Mouse (Mus musculus): ENCODE measurements around the gene Ly6g6e.
A peak's percentile ranks its signal among the peaks of the same experiment; 100 is the strongest.
"Not testable (repeated sequence)": the region's sequence is repeated elsewhere in the genome, so short reads cannot be mapped to it uniquely, and the experiment has no call there.

Ly6g6e gene

DNA sequence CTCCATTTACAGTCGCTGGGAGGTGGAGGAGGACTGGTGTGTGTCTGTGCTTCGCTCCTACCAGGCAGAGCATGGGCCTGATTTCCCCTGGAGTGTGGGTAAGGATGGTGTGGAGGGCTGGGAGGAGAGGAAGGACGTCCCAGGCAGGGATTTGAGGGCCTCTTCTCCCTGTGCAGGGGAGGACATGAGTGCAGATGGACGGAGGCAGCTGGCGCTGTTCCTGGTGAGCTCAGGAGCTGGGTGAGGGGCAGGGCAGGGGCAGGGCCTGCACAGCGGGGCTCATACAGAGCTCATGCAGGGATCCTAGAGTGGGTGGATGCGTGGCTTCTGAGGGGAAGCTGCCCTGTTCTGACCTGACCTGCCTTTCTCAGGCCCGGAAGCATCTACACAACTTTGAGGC is 25.6 kb downstream of the Ly6g6e start:
- no peak for DNase-seq (ENCODE audit: low spot score in 2 of 2)

DNA sequence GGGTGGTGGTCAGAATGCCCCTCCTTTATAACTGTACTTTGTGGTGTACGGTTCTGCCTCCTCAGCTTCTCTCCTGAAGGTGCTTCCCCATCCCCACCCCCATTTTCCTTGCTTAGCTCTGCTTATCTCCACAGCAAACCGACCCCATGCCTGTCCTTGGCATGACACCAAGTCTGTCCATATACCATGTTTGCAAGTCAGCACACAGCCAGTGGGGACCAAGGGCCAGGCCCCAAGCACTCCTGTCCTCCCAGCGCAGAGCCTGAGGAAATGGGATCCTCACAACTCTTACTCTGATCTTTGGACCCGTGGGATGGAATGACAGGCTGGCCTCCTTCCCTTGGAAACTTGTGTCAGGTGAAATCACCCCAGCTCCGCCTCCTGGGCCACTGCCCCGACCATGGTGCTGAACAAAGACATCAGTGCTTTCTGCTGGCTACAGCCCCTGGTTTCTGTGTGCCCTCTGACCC is 26.6 kb downstream of the Ly6g6e start:
- no peak for DNase-seq (ENCODE audit: low spot score in 2 of 2)

DNA sequence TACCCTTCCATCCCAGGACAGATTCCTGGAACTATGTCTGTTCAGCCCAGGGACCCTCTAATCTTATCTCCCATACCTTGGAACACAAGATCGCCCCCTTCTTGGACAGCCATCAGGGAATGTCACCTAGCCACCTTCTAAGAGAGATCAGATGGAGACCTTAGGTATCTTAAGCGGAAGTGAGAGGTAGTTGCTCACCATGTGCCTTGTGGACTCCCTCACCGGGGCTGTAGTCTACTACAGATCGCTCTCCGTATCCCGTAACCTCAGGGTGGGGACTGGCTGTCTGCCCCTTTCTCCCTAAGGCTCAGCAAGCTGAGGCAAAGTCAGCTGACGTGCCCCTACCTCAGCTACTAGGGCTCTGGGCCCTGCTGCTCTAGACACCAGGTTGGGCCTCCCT is 27.4 kb downstream of the Ly6g6e start:
- no peak for DNase-seq (ENCODE audit: low spot score in 2 of 2)

DNA sequence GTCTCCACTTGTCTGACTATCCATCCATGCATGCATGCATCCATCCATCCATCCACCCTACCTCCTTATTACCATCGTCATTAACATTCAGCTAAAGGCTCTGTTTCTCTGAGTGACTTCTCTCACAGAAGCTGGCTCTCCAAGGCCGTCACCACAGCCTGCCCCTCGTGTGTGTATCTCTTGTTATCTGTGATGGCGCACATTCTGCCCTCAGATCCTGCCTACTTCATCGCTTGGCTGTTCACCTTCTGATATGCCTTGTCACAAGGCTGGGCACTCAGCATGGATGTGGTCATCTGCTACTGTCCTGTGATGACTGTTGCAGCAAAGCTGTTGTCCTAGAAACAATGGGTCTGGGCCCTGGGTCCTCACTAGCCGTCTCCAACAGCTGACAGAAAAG is 28.1 kb downstream of the Ly6g6e start:
- DNase-seq (ENCODE audit: low spot score in 2 of 2): no peak

DNA sequence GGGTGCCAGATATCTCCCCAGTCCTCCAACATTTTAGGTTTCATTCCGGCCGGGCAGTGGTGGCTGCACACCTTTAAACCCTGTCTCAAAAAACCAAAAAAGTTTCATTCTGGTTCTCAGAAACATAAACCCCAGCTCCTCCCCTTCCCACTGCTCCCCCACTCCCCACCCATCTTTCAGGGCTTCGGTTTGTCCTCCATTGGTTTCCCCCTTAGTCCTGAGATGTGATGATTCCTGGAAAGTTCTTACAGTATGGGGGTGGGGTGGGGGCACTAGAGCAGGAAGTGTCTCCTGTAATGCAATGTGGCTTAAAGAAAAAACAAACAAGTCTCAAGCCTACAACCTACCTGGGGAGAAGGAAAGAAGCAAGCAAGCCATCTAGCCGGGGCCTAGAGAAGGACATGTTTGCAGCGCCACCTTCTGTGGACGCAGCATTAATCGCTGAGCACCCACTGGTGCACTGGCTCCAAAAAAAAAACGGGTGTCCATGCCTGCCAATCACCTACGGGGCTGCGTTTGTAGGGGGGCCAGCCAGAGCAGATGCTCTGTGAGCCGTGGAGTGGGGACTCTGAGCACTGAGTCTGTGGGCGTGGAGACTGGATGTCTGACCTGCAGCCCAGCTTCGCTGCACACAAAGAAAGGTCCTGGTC is 29.2 kb downstream of the Ly6g6e start:
- no peak for DNase-seq (ENCODE audit: low spot score in 2 of 2)

DNA sequence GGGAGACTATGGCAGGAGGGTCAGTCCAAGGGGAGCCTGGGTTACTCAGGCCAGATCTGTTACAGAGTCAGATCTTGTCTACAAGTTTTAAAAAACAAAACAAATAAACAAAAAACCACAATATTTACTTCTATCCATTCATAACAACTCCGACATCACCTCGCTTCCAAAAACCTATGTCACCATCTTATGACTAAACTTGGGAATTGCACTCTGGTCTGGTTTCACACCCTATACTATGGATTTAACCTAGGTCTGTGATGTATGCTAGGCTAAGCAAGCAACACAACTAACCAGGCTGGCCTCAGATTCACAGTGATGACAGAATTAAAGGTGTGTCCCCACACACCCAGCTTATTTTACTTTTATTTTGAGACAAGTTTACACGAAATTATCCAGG is 29.8 kb downstream of the Ly6g6e start:
- no peak for DNase-seq (ENCODE audit: low spot score in 2 of 2)

DNA sequence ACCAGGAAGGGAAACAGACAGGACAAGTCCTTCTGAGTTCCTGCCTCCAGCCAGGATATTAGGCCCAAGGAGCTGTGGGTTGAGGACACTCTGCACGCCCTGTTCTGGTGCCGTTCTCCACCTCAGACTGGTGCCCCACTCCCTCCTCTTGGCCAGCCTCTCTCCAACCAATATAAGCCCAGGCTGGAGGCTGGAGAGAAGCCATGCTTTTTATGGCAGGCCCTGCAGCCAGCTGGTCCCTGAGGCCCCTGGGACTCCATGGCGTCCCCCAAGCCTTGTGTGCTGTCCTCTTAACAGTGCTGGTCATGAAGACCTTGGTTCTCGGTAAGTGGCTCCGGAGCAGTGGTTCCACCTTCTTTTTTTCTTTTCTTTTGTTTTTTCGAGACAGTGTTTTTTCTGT is 31.4 kb downstream of the Ly6g6e start, which contains the start of gene Ly6g5c:
Gene Ly6g5c, plus strand, starts transcription at position 183 of the 400 bp plus-strand sequence.
- no peak for DNase-seq (ENCODE audit: low spot score in 2 of 2)

DNA sequence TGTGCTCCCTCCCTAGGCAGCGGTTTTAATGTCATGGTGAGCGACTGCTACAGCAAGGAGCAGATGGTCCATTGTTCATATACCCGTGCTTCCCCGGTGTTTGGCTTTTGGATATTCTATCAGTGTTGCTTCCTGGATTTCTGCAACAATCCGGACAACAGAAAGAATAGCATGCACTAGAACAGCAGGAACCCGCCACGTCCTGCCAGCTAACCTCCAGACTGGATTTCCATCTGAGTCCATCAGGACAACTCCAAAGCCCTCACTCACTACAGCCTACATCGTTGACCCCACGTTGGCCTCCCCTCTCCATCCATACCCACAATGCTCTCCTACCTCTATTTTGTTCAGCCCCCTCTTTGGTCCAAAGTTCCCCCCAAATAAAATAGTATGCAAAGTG is 35.1 kb downstream of the Ly6g6e start:
- DNase-seq (ENCODE audit: low spot score in 2 of 2): no peak

DNA sequence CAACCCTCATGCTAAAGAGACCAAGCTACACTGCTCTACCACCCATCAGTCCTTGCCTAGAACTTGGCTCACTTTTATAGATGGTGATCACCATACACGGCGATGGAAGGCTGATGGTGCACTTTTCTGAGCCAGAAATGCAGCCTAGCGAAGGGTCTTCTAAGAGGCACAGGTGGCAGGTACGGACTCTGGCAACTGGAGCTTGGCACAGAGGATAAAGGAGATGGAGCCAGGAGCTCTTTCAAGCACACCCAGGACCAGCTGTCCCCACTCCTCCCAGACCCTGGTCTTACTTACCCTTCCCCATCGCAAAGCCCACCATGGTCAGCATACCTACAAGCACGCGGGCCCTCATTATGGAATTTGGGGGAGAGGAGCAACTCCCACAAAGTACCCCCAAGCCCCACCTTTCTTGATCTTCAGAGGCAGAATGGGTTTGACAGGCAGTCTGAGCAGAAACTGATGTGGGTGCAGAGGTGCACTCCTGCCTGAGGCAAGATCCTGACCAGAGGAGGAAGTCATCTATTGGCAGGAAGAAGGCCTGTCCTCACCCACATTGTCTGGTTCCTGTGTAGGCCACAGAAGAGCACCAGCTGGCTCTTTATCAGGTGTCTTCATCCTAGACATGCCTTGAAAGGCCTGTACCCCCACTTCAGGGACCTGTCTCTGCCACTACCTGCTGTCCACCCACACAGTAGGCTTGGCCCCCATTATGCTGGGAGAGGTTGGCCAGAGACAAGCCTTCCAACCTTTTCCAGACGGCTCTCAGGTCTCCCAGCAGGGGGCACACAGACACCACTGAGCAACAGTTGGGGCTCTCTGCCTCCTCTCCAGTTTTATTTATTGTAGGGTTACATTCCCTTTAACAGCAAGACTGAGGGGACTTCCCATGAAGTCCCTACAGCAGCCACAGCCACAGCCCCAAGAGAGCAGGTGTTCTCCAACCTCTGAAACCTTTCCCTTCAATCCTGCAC is 38.6 kb downstream of the Ly6g6e start, which contains the start of gene Ly6g5b:
Gene Ly6g5b, minus strand, starts transcription at position 383 of the 974 bp plus-strand sequence.
- no peak for DNase-seq (ENCODE audit: low spot score in 2 of 2)

DNA sequence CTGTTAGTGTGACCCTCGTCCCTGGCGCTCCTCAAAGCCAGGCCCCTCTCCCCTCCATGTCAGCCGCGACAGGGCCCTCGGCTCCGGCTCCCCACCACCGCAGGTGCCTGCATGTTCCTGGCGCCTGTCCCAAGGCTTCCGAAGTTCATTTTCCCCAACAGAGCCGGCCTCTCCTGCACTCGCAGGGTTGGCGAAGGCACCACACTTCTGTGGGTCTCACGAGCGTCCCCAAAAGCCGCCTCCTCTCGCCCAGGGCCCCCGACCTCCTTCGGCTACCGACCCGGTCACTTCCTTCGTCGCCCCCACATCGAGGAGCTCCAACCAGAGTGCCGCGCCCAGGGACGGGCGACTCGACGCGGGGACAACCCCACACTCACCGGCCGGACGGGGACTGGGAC is 44.0 kb downstream of the Ly6g6e start:
- no peak for DNase-seq (ENCODE audit: low spot score in 2 of 2)

DNA sequence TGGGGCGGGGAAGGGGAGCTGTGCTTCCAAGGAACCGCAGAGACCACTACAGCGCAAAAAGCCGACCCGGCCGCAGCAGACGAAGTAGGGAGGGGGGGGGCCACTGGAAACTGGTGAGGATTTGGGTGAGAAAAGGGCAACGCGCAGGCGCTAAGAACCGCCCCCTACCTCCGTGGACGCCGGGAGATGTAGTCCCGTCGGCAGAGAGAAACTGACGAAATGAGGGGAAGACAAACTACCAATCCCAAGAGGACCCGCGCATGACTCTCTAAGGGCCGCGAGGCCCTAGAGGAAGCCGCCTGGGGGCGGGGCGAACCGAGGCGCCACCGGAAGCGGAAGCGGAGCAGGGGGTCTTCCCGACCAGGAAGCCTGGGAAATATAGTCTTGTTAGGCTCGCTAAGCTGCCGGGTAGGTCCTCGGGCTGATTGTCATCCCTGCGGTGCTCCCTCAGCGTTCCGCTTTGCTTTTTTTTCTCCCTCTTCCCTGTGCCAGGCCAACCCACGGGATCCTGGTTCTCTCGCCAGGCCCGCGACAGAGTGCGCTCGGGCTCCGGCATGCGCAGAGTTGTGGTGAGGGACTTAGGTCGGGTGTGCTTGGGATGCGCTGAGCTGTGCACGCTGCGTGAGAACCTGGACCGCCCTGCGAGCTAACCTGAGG is 44.6 kb downstream of the Ly6g6e start, which contains the start of gene Gpank1:
Gene Gpank1, plus strand, starts transcription at position 313 of the 657 bp plus-strand sequence.
- DNase-seq (ENCODE audit: low spot score in 2 of 2): peak; percentile 97 to 98

DNA sequence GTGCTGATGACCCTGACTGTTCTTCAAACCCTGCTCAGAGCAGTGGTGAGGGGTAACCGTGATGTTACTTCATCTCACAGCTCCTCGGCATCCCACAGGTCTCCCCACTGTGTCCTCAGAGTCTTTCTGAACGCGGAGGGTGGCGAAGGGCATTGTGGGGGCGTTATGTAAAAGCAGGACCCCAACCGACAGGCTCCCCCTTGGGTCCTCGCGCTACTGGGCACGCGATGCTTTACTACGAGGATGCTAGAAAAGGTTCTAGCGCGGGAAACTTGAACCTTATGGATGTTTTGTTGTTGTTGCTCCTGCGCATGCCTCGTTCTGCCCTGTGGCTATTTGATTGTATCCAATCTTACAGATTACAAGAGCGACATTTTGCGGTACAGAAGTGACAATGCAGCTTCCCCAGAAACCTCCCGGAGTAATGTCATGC is 45.2 kb downstream of the Ly6g6e start, which contains the start of gene Csnk2b:
Gene Csnk2b, minus strand, starts transcription at position 183 of the 433 bp plus-strand sequence.
- DNase-seq (ENCODE audit: low spot score in 2 of 2): peak; percentile 72 to 78

DNA sequence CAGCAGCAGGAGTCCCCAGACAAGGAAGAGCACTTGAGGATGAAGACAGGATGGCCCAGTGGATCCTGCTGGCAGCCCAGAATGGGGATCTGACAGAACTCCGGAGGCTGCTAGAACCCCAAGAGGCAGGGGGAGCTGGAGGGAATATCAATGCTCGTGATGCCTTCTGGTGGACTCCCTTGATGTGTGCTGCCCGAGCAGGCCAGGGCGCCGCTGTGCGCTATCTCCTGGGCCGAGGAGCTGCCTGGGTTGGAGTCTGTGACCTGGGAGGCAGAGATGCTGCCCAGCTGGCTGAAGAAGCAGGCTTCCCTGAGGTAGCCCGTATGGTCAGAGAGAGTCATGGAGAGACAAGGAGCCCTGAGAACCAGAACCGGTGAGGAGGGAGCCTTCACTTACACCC is 46.6 kb downstream of the Ly6g6e start:
- DNase-seq (ENCODE audit: low spot score in 2 of 2): not testable (repeated sequence)

DNA sequence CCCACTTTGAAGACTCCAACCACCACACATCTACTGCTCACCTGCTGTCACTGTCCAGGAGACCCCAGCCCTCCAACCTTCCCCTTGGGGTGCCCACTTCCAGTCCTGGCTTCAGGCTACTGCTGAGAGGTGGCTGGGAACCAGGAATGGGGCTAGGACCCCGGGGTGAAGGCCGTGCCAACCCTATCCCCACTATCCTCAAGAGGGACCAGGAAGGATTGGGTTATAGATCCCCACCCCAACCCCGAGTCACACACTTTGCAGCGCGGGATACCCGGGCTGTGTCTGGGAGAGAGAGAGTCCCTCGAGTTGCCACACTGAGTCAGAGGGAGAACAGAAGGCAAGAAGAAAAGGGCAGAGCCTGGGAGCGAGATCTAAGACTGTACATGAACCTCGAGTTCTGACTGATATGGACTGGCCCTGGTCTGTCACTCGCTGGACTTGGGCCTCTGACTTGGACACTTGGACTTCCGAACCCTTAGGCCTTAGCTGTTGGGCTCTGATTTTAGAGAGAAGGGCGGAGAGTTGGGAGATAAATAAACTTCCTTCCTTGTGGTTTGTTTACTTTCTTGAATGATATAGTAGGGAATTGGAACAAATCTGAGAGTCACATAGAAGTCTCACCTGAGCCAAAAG is 47.7 kb downstream of the Ly6g6e start:
- not testable (repeated sequence) for DNase-seq (ENCODE audit: low spot score in 2 of 2)

DNA sequence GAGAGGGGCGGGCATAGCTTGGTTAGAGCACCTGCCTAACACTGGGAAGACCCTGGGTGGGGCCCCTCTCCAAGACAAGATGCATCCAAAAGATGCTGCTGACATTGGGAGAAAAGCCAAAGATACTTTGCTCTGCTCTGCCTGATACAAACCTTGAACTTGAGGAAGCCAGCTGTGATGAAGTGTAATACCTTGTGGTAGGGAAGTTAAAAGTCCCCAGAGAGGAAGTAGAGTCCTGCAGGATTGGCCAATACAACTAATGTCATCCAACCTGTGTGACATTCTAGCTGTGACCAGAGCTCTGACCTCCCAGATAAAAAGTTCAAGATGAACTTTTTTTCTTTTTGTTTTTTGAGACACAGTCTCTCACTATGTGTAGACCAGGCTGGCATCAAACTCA is 48.4 kb downstream of the Ly6g6e start:
- DNase-seq (ENCODE audit: low spot score in 2 of 2): no peak

DNA sequence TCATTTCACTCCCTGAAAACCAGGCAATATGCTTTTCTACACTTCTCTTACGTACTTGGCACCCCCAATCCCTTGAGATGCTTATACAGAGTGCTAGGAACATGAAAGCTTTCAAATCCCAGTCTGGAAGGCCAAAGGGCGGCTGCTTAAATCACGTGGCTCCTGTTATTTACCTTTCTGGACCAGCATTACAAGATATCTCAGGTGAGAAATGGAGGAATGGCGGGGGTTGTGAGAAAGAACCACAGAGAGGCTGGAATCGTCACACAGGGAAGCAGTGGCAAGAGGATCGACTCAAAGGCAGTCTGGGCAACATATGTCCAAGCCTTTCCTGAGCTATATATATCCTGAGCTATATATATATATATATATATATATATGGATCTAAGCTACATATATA is 48.9 kb downstream of the Ly6g6e start:
- no peak for DNase-seq (ENCODE audit: low spot score in 2 of 2)

DNA sequence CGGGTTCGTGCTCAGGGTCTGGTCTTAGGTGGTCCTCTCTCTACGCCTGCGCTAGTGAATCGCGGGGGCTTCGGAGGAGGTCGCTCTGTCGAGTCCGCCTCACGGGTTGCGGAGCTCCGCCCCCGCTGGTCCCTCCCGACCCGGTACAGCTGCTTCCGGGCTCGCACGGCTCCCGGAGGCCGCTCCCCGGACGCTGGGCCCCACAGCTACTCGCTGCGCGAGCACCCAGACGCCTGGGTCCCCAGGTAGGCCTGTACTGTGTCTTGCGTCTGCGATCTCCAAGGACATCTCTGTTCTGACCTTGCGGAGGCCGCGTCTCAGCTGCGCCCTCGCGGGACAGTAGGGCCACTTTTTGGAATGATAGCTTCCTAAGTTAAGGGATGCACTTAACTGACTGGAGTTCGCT is 49.5 kb downstream of the Ly6g6e start, which contains the start of gene D17H6S53E:
Gene D17H6S53E, plus strand, starts transcription at position 168 of the 406 bp plus-strand sequence.
- peak; percentile 66 to 72 for DNase-seq (ENCODE audit: low spot score in 2 of 2)

DNA sequence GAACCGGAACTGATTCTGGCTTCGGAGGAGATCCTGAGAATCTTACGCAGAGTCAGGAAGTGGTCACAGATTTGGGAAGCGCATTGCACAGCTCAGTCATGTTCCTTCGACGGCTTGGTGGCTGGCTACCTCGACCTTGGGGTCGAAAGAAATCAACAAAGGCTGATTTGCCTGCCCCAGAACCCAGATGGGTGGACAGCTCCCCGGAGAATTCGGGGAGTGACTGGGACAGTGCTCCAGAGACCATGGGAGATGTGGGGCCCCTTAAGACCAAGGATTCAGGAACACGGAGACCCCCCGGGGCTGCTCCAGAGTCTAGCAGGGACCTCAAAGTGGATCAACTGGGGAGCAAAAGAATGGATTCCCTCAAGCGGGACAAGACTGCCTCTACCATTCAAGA is 50.3 kb downstream of the Ly6g6e start:
- DNase-seq (ENCODE audit: low spot score in 2 of 2): no peak
